Mouse (Mus musculus) MEL (cell line): Measurements from ENCODE around the gene Unc13b.

Source experiments
- CHD2 ChIP-seq: IDR thresholded peaks from 2 replicates; pipeline ENCODE4 v1.6.1; 2011; ENCODE audit warnings: low read length, improper control_type of control experiment
- GATA1 ChIP-seq: IDR thresholded peaks from 2 replicates; pipeline ENCODE4 v1.6.1; 2011; ENCODE audit warnings: low read depth, low read length, improper control_type of control experiment
- USF1 ChIP-seq: IDR thresholded peaks from 2 replicates; pipeline ENCODE4 v1.6.1; 2014; ENCODE audit warnings: low read depth, mild to moderate bottlenecking, inconsistent platforms, low read length, improper control_type of control experiment, moderate library complexity

- TF ChIP-seq GATA1 = no peak
- TF ChIP-seq USF1 = no peak
- TF ChIP-seq CHD2 = no peak
These were observed 37.9 kb upstream of the Unc13b start for GRCm38 (mm10) chr4:43020876-43021275.
